Mouse (Mus musculus) embryonic facial prominence, embryonic 10.5 days (tissue): ENCODE results near the gene Rpl9-ps6. TPM values are rescaled to one million over a fixed set of nuclear protein-coding genes. Genes with fewer than 3 reads are reported as not detected.

Experiments used
- DNase-seq: peaks from one replicate; pipeline ENCODE4 v3.0.0-alpha.2; 2017; ENCODE audit warnings: low spot score
- H3K27ac ChIP-seq: fragments of 300-500 bp; sonication (generic); replicated peaks from 2 replicates; pipeline ENCODE4 v1.5.1; 2016; ENCODE audit warnings: mild to moderate bottlenecking
- H3K27me3 ChIP-seq: fragments of 300-500 bp; sonication (generic); replicated peaks from 2 replicates; pipeline ENCODE4 v1.6.1; 2016; ENCODE audit warnings: low read depth, mild to moderate bottlenecking; ENCODE audit not compliant: poor library complexity, severe bottlenecking
- H3K36me3 ChIP-seq: fragments of 300-500 bp; sonication (generic); replicated peaks from 2 replicates; pipeline ENCODE4 v1.6.1; 2016; ENCODE audit warnings: mild to moderate bottlenecking, moderate library complexity
- H3K4me1 ChIP-seq: fragments of 300-500 bp; sonication (generic); 2 replicates; pipeline ENCODE4 v1.6.1; 2016
- H3K4me3 ChIP-seq: fragments of 300-500 bp; sonication (generic); 2 replicates; pipeline ENCODE4 v1.5.1; 2016; ENCODE audit warnings: mild to moderate bottlenecking, moderate library complexity
- H3K9me3 ChIP-seq: fragments of 300-500 bp; sonication (generic); 2 replicates; pipeline ENCODE4 v1.6.1; 2016; ENCODE audit warnings: mild to moderate bottlenecking
- WGBS: fragments of 180-500 bp; shearing (Covaris S2); methylation state at CpG from one replicate; pipeline ENCODE4 v1.1.7; 2016; 5-methylcytosine and 5-hydroxymethylcytosine counted together
- polyA plus RNA-seq: library from polyadenylated mRNA; unstranded; fragments of >200 nt; fragmentation: Nextera tagmentation; extraction: Ambion mirVana; gene quantifications from 2 replicates; pipeline ENCODE4 v1.2.1, GENCODE M21; 2016

Rpl9-ps6 gene
- 69.7 and 70.3 TPM in 2 replicates for polyA plus RNA-seq

DNA sequence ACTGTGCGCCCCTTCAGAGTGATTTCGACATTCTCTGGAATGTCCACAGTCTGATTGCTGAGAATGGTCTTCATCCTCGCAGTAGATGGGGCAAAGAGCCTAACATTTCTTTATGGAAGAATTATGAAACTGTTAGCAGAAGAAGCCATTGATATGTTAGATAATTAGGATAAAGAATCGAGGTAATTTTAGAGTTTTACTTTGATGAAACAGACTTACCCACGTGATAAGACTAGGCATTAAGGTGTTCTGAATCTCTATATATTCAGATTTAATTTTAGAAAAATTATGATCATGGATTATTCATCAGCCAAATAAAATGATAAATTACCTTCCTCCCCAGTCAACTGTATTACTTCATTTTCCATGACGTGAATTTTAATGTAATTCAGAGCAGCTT lies at the start of gene Rpl9-ps6:
TSS of gene Rpl9-ps6 (minus strand) at position 101 of the 400 bp plus-strand sequence.
- Histone ChIP-seq H3K4me3 (no peak within 1 kb of the TSS), H3K9me3 (no peaks in the 10 kb centered on the region), H3K27ac (no peak within 1 kb of the TSS), H3K4me1 (no peaks in the 10 kb centered on the region), H3K36me3 (no peaks in the 10 kb centered on the region), H3K27me3 (no peaks in the 10 kb centered on the region)
- 87% methylated on average over 6 of the region's 6 CpGs for WGBS
- no peak for DNase-seq

DNA sequence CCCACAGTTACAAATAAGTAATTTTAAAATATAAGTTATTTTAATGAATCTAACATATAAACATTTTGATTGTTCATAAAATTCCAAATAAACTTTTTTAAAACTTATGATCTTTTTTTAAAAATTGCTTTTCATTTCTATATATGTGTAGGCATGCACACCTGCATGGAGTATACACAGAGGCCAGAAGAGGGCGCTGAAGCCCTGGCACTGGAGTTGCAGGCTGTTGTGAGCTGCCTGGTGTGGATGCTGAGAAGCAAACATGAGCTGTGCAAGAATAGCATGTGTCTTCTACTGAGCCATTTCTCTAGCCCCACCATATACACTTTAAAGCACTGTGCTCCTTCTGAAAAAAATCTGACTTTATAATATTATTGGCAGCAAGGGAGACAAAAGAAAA lies 46.1 kb upstream of the Rpl9-ps6 start:
- no peaks in the 10 kb centered on the region for H3K4me1 ChIP-seq
- H3K4me3 ChIP-seq: no peak overlapping the region
- peaks cover 97% of the 10 kb centered on the region for H3K36me3 ChIP-seq
- H3K9me3 ChIP-seq: peaks cover 8% of the 10 kb centered on the region; the same call in 1 of the 2 replicates
- no peaks in the 10 kb centered on the region for H3K27me3 ChIP-seq
- H3K27ac ChIP-seq: no peak overlapping the region
- 27% methylated on average over 1 of the region's 1 CpGs for WGBS
- DNase-seq: no peak

DNA sequence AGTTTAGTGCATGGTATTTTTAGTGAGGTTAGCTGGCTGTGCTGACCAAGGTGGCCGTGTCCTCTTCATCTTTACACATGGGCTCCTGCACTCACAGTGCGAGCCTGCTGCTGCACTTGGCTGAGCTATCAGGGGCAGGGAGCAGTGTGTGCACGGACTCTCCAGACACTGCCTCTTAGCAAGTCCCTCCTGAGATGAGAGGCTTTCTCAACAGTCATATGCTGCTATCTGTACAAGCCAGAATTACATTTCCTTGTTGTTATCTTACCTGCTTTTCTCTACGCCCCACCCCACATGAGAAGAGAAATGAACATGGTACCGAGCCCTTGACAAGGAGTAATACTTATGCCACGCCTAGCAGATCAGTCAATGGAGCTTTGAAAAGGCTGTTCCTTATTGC lies 44.6 kb upstream of the Rpl9-ps6 start:
- Histone ChIP-seq H3K9me3 (peaks cover 8% of the 10 kb centered on the region; the same call in 1 of the 2 replicates), H3K4me1 (no peaks in the 10 kb centered on the region), H3K36me3 (peaks cover 96% of the 10 kb centered on the region), H3K27me3 (no peaks in the 10 kb centered on the region), H3K4me3 (no peak overlapping the region), H3K27ac (no peak overlapping the region)
- 92% methylated on average over 6 of the region's 6 CpGs for WGBS
- no peak for DNase-seq

DNA sequence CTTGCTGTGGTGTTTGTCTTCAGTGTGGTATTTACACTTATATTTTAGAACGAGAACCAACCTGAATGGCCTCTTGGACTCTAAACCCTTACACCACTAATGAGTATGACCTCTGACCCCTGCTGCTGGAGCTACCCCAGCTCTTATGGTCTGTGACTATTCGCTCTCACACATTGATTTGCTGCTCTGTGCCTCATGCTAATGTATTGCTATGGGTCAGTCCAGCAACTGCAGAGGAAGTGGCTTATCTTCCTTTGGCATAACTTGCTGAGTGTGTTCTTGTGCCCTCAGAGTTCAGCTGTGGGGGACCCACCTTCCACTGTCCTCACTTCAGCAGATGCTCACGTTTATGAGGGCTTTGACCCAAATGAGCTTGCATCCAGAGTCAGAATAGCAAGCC lies 43.9 kb upstream of the Rpl9-ps6 start:
- Histone ChIP-seq H3K4me1 (no peaks in the 10 kb centered on the region), H3K9me3 (peaks cover 8% of the 10 kb centered on the region; the same call in 1 of the 2 replicates), H3K27me3 (no peaks in the 10 kb centered on the region), H3K36me3 (peaks cover 95% of the 10 kb centered on the region), H3K4me3 (no peak overlapping the region), H3K27ac (no peak overlapping the region)
- DNase-seq: no peak
- 69% methylated on average over 3 of the region's 3 CpGs for WGBS

DNA sequence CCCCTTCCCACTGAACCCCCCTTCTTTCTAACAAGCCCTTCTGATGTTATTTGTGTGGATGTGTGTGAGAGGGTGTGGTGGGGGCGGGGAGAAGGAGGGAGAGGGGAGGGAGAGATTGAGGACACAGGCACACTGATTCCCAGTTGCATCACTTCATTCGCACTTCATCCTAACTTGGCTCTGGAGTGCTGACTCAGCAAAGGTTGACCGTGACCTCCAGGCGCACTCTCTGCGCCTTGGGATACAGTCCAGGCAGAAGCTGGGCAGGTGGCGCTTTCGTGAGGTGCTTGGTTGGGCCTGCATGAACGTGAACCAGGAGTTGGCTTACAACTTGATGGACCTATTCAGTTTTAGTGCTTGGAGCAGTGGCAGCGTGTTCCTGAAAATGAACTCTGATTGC lies 41.1 kb upstream of the Rpl9-ps6 start:
- DNase-seq: no peak
- no peaks in the 10 kb centered on the region for H3K27me3 ChIP-seq
- WGBS: 91% methylated on average over 9 of the region's 9 CpGs
- H3K4me3 ChIP-seq: no peak overlapping the region
- H3K36me3 ChIP-seq: peaks cover 83% of the 10 kb centered on the region
- H3K9me3 ChIP-seq: peaks cover 8% of the 10 kb centered on the region; the same call in 1 of the 2 replicates
- no peak overlapping the region for H3K27ac ChIP-seq
- no peaks in the 10 kb centered on the region for H3K4me1 ChIP-seq

DNA sequence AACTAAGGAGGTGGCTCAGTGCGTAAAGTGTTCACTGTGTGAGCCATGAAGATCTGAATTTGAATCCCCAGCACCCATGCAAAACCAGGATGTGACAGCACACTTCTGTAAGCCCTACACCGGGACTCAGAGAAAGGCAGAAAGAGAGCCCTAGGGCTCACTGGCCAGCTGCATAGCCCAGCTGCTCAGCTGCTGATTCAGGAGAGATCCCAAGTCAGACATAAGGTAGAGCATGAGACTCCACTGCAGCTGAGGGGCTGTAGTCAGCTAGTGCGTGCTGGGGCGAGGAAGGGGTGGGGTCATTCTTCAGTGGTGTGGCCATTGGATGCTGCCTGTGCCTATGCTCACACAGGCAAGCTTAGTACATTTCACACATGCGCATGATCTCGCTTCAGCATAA lies 40.7 kb upstream of the Rpl9-ps6 start:
- H3K4me1 ChIP-seq: no peaks in the 10 kb centered on the region
- no peak overlapping the region for H3K27ac ChIP-seq
- H3K36me3 ChIP-seq: peaks cover 78% of the 10 kb centered on the region
- H3K4me3 ChIP-seq: no peak overlapping the region
- 90% methylated on average over 6 of the region's 6 CpGs for WGBS
- H3K9me3 ChIP-seq: peaks cover 3% of the 10 kb centered on the region; the same call in 1 of the 2 replicates
- DNase-seq: no peak
- no peaks in the 10 kb centered on the region for H3K27me3 ChIP-seq

DNA sequence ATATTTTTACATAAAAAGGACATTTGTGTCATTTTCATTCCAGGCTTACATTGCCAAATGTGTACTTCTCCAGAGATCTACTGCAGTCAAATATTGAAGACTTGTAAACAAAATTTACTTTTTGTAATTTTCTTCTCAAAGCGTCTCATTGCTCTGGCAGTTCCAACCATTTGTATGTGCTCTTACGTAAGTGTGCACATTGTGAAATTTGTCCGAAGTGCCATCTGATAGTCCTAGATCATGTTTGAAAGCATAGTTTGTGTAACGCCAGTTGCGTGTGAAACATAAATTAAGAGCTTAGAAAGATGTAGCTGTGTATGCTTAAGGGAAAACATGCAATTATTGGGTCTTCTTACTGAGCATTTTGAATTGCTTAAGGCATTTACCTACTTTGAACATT lies 40.1 kb upstream of the Rpl9-ps6 start:
- Histone ChIP-seq H3K4me3 (no peak overlapping the region), H3K27ac (no peak overlapping the region), H3K4me1 (no peaks in the 10 kb centered on the region), H3K36me3 (peaks cover 76% of the 10 kb centered on the region), H3K27me3 (no peaks in the 10 kb centered on the region), H3K9me3 (no peaks in the 10 kb centered on the region)
- 94% methylated on average over 5 of the region's 5 CpGs for WGBS
- DNase-seq: no peak

DNA sequence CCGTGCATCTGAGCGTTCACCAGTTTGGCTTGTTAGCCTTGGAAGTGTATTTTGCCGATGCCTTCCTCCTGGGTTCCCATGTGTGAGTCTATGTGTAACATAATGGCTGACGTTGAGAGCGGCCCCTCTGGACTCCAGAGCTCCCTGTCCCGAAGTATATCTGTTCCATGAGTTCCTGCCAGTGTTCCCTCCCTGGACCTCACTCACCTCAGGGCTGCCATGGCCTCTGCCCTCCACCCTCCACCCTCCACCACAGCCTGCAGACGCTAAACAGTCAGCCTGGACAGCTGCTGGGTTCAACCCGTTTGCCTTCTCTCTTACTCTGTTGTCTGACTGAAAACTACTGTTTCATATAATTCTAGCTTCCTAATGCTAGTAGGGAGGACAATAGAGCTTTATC lies 39.7 kb upstream of the Rpl9-ps6 start:
- Histone ChIP-seq H3K4me3 (no peak overlapping the region), H3K9me3 (no peaks in the 10 kb centered on the region), H3K36me3 (peaks cover 76% of the 10 kb centered on the region), H3K27ac (no peak overlapping the region), H3K4me1 (no peaks in the 10 kb centered on the region), H3K27me3 (no peaks in the 10 kb centered on the region)
- 88% methylated on average over 8 of the region's 8 CpGs for WGBS
- no peak for DNase-seq

DNA sequence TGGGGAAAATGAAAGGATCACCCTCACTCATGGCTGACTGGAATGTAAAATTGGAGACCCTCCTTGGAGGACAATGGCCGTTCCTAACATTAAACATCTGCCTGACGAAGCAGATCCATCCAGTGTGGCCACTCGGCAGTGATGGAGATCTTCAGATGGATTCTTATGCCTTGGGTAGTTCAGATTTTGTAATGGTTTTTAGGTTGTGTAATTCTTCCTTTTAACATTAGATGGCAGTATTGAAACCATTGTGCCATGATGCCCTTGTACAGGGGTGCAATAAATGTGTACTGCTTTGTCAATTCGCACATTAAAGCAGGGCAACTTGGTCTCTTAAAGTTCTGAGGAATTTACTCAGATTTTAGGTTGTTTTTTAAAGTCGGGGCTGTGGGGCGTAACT lies 35.0 kb upstream of the Rpl9-ps6 start:
- Histone ChIP-seq H3K9me3 (no peaks in the 10 kb centered on the region), H3K27me3 (no peaks in the 10 kb centered on the region), H3K36me3 (peaks cover 78% of the 10 kb centered on the region), H3K4me3 (no peak overlapping the region), H3K4me1 (no peaks in the 10 kb centered on the region), H3K27ac (no peak overlapping the region)
- DNase-seq: no peak
- 91% methylated on average over 6 of the region's 6 CpGs for WGBS

DNA sequence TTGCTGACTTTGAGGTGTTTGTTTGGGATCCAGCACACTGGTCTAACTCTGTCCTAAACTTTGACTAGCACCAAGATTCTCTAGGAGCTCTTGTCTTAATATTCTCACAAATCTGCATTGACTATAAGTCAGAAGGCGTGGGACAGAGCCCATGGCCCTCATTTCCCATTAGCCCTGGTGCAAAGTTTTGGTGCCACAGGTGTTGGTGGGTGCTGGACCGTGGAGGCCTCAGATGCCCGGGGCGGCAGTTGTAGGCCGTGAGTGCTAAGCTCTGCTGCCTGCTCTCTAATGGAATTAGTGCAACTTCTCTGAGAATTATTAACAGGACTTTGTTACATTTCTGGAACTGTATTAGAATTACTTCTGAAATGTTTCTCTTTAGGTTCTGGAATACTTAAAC lies 31.6 kb upstream of the Rpl9-ps6 start:
- Histone ChIP-seq H3K27ac (no peak overlapping the region), H3K27me3 (no peaks in the 10 kb centered on the region), H3K36me3 (peaks cover 84% of the 10 kb centered on the region), H3K4me3 (no peak overlapping the region), H3K9me3 (no peaks in the 10 kb centered on the region), H3K4me1 (no peaks in the 10 kb centered on the region)
- 97% methylated on average over 5 of the region's 5 CpGs for WGBS
- DNase-seq: no peak

DNA sequence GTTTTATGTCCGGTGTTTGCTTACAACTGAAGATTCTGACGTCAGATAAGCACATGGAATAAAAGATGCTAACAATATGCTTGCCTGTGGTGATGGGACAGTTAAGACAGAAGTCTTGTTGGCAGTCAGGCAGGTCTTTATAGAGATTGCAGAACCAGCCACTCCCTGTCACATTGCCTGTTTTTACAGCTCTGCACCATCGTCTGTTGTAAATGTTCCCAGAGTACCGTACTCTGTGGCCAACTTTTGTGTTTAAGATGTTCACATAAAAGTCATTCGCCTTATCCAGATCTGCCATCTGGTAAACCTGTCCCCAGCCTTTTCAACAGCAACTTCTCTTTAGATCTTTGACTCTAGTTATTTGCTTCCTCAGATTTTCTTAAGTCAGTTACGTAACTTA lies 31.0 kb upstream of the Rpl9-ps6 start:
- peaks cover 90% of the 10 kb centered on the region for H3K36me3 ChIP-seq
- 93% methylated on average over 6 of the region's 6 CpGs for WGBS
- no peak for DNase-seq
- no peaks in the 10 kb centered on the region for H3K27me3 ChIP-seq
- no peak overlapping the region for H3K27ac ChIP-seq
- no peak overlapping the region for H3K4me3 ChIP-seq
- H3K4me1 ChIP-seq: no peaks in the 10 kb centered on the region
- no peaks in the 10 kb centered on the region for H3K9me3 ChIP-seq

DNA sequence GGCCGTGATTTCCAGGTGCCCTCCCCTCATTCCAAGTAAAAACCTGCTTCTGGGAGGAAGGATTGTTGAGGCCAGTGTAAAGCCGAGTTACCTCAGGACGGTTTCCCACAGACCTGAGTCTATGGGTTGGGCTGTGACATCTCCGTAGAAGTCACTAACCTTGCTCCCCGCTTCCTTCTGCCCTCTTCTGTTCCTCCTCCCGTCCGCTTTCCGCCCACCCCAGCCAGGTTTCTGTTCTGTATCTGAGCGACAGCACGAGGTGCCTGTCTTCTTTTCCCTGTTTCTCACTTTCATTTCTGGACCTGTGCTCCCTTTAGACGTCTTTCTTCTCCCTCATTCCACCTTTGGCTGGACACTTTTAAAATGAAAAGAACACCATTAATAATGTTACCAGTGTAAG lies 28.7 kb upstream of the Rpl9-ps6 start:
- peaks cover 80% of the 10 kb centered on the region for H3K36me3 ChIP-seq

DNA sequence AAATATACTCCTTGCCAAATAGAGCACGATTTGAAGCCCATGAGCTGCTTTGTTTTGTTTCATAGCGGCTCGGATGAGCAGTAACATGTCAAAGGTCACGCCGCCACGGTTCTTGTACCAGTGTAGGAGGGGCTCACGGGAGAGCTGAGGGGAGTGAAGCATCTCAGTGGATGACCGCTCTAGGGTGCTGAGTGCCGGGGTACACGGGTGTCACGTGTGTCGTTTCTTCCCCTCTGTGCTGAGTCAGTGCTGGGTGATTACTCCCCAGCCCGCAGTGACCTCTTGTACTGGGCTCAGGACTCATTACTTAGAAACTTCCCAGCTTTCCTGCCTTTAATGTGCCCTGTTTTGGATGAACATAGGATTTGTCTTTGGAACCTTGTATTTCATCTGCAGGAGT lies 28.2 kb upstream of the Rpl9-ps6 start:
- no peaks in the 10 kb centered on the region for H3K9me3 ChIP-seq
- H3K36me3 ChIP-seq: peaks cover 76% of the 10 kb centered on the region
- DNase-seq: no peak
- no peaks in the 10 kb centered on the region for H3K4me1 ChIP-seq
- WGBS: 89% methylated on average over 13 of the region's 13 CpGs
- no peak overlapping the region for H3K4me3 ChIP-seq
- H3K27me3 ChIP-seq: no peaks in the 10 kb centered on the region
- no peak overlapping the region for H3K27ac ChIP-seq

More for the DNA sequence above, 28.7 kb upstream of the Rpl9-ps6 start:
- no peaks in the 10 kb centered on the region for H3K4me1 ChIP-seq
- WGBS: 88% methylated on average over 11 of the region's 11 CpGs
- H3K9me3 ChIP-seq: no peaks in the 10 kb centered on the region
- no peak overlapping the region for H3K27ac ChIP-seq
- no peaks in the 10 kb centered on the region for H3K27me3 ChIP-seq
- no peak for DNase-seq
- no peak overlapping the region for H3K4me3 ChIP-seq

DNA sequence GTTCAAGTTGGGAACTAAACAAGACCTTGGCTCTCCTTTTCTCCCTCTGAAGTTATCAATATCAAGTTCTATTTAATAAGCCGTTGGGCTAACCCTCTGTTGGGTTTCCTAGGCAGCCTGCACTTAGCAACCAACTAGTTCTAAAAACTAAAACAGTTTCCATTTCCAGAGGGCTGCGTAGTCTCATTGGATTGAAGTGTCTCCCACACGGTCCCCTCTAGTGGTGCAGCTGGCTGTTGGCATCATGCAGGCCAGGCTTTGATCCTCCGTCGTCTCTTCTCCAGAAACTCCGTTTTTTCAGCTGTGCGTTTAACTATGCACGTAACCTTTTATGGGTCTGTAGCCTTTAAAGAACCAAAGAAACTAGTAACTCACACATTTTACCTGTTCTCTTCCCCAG lies 27.1 kb upstream of the Rpl9-ps6 start:
- no peak for DNase-seq
- H3K4me1 ChIP-seq: 0 out of 2 replicates have a peak, but pooled peaks cover under 1% of the 10 kb centered on the region
- H3K9me3 ChIP-seq: no peaks in the 10 kb centered on the region
- no peak overlapping the region for H3K4me3 ChIP-seq
- WGBS: 86% methylated on average over 8 of the region's 8 CpGs
- H3K36me3 ChIP-seq: peaks cover 65% of the 10 kb centered on the region
- H3K27ac ChIP-seq: no peak overlapping the region
- H3K27me3 ChIP-seq: no peaks in the 10 kb centered on the region
